Mouse (Mus musculus) liver, adult 2 months (tissue): ENCODE results near the gene Vti1a. TPM values are rescaled to one million over a fixed set of nuclear protein-coding genes. Genes with fewer than 3 reads are reported as not detected.

Experiments used
- DNase-seq: peaks from one replicate; pipeline ENCODE4 v3.0.0-alpha.2; 2011; ENCODE audit warnings: low read depth, low spot score; ENCODE audit errors: extremely low read depth
- H3K27ac ChIP-seq: fragments of 200-500 bp; replicated peaks from 2 replicates; pipeline ENCODE4 v1.5.1; 2012; ENCODE audit warnings: low read depth, mild to moderate bottlenecking, control low read depth, inconsistent platforms, low read length; ENCODE audit not compliant: insufficient read depth
- H3K27me3 ChIP-seq: fragments of 200-500 bp; 2 replicates; pipeline ENCODE4 v1.6.1; 2012; ENCODE audit warnings: mild to moderate bottlenecking, moderate library complexity, low read length, inconsistent platforms; ENCODE audit not compliant: control insufficient read depth, insufficient read depth
- H3K36me3 ChIP-seq: fragments of 200-500 bp; 2 replicates; pipeline ENCODE4 v1.6.1; 2012; ENCODE audit warnings: low read length, inconsistent platforms; ENCODE audit not compliant: control insufficient read depth, insufficient read depth
- H3K4me1 ChIP-seq: fragments of 200-500 bp; 2 replicates; pipeline ENCODE4 v1.6.1; 2011; ENCODE audit warnings: low read length; ENCODE audit not compliant: control insufficient read depth, insufficient read depth
- H3K4me3 ChIP-seq: fragments of 200-500 bp; 2 replicates; pipeline ENCODE4 v1.5.1; 2011; ENCODE audit warnings: low read depth, mild to moderate bottlenecking, control low read depth, low read length, moderate library complexity; ENCODE audit not compliant: insufficient read depth
- H3K79me2 ChIP-seq: fragments of 200-500 bp; 2 replicates; pipeline ENCODE4 v1.6.1; 2012; ENCODE audit warnings: inconsistent platforms, mild to moderate bottlenecking, low read length, moderate library complexity; ENCODE audit not compliant: control insufficient read depth, insufficient read depth
- H3K9ac ChIP-seq: fragments of 200-500 bp; 2 replicates; pipeline ENCODE4 v1.6.1; 2012; ENCODE audit warnings: low read depth, mild to moderate bottlenecking, control low read depth, inconsistent platforms, low read length
- CTCF ChIP-seq: fragments of 200-500 bp; IDR thresholded peaks from 2 replicates; pipeline ENCODE4 v1.5.1; 2011; ENCODE audit warnings: low read depth, low read length, control low read depth
- POLR2A ChIP-seq: fragments of 200-500 bp; IDR thresholded peaks from 2 replicates; pipeline ENCODE4 v1.6.1; 2011; ENCODE audit warnings: low read length, control low read depth; ENCODE audit not compliant: insufficient read depth; ENCODE audit errors: extremely low read depth
- WGBS: fragments of 180-500 bp; shearing (Covaris S2); methylation state at CpG from one replicate; pipeline ENCODE4 v1.1.7; 2018; 5-methylcytosine and 5-hydroxymethylcytosine counted together
- polyA plus RNA-seq: library from polyadenylated mRNA; depleted of rRNA; stranded (reverse); fragments of >200 nt; gene quantifications from 2 replicates; pipeline ENCODE4 v1.2.3, GENCODE M21; 2012
- total RNA-seq: library from RNA; depleted of rRNA; stranded (reverse); fragments of >200 nt; gene quantifications from 2 replicates; pipeline ENCODE4 v1.2.3, GENCODE M21; 2014

Gene Vti1a
- total and polyA plus RNA-seq, 2 experiments: 6.1 to 14.8 TPM

- H3K4me1 ChIP-seq: peaks cover 8% of the 10 kb centered on the region; the same call in 1 of the 2 replicates
- TF ChIP-seq POLR2A (no peak), CTCF (no peak)
- 93% methylated on average over 9 of the region's 9 CpGs for WGBS
- H3K27ac ChIP-seq: no peak overlapping the region
- H3K4me3 ChIP-seq: no peak overlapping the region
- no peak for DNase-seq
- no peaks in the 10 kb centered on the region for H3K27me3 ChIP-seq
- no peak overlapping the region for H3K9ac ChIP-seq
- no peaks in the 10 kb centered on the region for H3K36me3 ChIP-seq
- H3K79me2 ChIP-seq: no peaks in the 10 kb centered on the region
Measured at GRCm38 (mm10) chr19:55570520-55571296, 254.6 kb downstream of the Vti1a start.

GRCm38 (mm10) chr19:55571486-55571885 lies 255.4 kb downstream of the Vti1a start:
- Histone ChIP-seq H3K36me3 (no peaks in the 10 kb centered on the region), H3K4me3 (no peak overlapping the region), H3K27me3 (no peaks in the 10 kb centered on the region), H3K27ac (no peak overlapping the region), H3K4me1 (peaks cover 1% of the 10 kb centered on the region; the same call in 1 of the 2 replicates), H3K9ac (no peak overlapping the region), H3K79me2 (no peaks in the 10 kb centered on the region)
- no peak for DNase-seq
- 93% methylated on average over 8 of the region's 8 CpGs for WGBS
- no peak for TF ChIP-seq POLR2A
- no peak for TF ChIP-seq CTCF

DNA sequence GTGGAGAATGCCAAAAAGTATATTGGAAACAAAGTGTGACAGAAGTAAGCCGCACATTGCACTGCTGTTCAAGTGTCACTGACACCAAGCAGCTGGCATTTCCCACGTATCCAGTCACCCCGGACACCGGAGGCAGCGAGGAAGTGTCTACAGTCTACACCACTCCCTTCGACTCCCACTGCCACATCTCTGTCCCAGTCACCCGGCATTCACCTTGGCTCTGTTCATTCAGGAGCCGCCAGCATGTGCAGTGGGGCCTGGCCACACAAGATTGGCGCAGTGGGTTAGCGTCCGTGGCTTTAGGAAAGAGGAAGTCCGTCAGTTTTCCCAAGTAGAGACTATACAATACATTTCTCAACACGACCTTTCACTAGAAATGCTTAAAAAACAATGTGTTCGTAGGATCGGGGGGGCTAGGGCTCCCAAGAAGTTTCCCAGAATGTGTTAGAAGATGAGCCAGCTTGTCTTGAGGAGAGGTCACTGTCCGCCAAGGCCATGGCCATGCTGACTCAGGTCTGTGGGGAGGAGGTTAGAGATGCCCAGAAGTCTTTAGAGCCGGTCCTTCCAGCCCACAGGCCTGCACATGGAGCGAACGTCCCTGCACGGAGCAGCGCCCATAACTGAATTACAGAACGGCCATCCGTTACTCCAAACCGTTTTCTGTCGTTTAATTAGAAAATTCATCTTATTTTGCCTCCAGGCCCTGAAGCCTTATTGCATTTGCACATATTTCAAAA lies 261.4 kb downstream of the Vti1a start:
- no peaks in the 10 kb centered on the region for H3K79me2 ChIP-seq
- no peaks in the 10 kb centered on the region for H3K4me1 ChIP-seq
- 90% methylated on average over 25 of the region's 25 CpGs for WGBS
- no peak for DNase-seq
- TF ChIP-seq POLR2A (no peak), CTCF (no peak)
- H3K27me3 ChIP-seq: no peaks in the 10 kb centered on the region
- no peak overlapping the region for H3K27ac ChIP-seq
- H3K4me3 ChIP-seq: no peak overlapping the region
- H3K9ac ChIP-seq: no peak overlapping the region
- no peaks in the 10 kb centered on the region for H3K36me3 ChIP-seq

DNA sequence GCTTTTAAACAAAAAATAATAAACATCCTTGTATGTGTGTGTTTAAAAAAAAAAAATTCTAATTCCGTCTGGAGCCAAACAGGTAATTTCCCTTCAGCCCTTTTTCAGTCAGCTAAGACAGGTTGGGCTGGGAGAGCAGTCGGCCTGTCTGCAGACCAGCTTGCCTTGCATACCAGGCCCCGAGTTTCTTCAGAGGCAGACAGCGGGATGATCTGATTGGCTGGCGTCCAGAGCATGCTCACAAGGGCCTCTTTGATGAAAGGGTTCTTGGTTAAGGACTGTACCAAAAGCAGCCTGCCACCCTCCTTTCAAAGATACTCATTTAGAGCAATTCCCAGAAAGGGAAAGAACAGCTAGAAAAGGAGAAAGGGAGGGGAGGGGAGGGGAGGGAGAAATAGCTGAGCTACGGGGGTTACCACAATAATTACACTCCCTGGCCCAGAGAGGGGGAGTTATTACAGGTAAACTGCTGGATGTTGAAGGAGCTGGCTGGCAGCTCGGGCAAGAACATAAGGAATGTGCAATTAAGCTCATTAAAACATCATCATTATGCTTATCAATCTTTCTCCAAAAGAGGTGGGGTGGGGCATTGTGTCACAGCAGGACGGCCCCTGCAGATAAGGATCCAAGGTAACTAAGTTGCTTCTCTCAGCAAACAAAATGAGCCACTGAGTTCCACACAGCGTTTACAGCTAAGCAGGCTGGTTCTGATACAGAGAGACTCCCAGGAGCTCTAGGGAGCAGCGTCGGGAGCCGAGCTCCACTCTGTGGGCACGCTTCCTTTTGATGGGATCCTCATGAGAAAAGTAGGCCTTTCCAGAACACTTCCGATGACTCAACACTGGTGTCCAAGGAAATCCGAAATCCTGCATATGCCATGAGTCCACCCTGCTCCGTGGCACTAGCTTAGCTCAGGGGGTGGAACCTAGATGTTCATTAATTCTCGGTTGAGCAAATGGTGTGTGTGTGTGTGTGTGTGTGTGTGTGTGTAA lies 262.3 kb downstream of the Vti1a start:
- Histone ChIP-seq H3K27me3 (no peaks in the 10 kb centered on the region), H3K4me3 (no peak overlapping the region), H3K4me1 (no peaks in the 10 kb centered on the region), H3K27ac (no peak overlapping the region), H3K9ac (no peak overlapping the region), H3K36me3 (no peaks in the 10 kb centered on the region), H3K79me2 (no peaks in the 10 kb centered on the region)
- DNase-seq: no peak
- no peak for TF ChIP-seq CTCF
- no peak for TF ChIP-seq POLR2A
- WGBS: 86% methylated on average over 17 of the region's 17 CpGs

- H3K79me2 ChIP-seq: no peaks in the 10 kb centered on the region
- no peak for DNase-seq
- no peak overlapping the region for H3K27ac ChIP-seq
- TF ChIP-seq CTCF (no peak), POLR2A (no peak)
- no peak overlapping the region for H3K9ac ChIP-seq
- no peak overlapping the region for H3K4me3 ChIP-seq
- no peaks in the 10 kb centered on the region for H3K27me3 ChIP-seq
- 90% methylated on average over 4 of the region's 4 CpGs for WGBS
- no peaks in the 10 kb centered on the region for H3K36me3 ChIP-seq
- H3K4me1 ChIP-seq: no peaks in the 10 kb centered on the region
Measured at GRCm38 (mm10) chr19:55579310-55579709, 263.2 kb downstream of the Vti1a start.
